Mouse (Mus musculus) kidney, postnatal 10 days (tissue): ENCODE measurements around the gene Zfp771.
A peak's percentile ranks its signal among the peaks of the same experiment; 100 is the strongest.

ENCODE experiments used
- DNase-seq: peaks from one replicate; pipeline ENCODE4 v3.0.0; 2021; ENCODE audit warnings: mixed read lengths

The Zfp771 gene

DNA sequence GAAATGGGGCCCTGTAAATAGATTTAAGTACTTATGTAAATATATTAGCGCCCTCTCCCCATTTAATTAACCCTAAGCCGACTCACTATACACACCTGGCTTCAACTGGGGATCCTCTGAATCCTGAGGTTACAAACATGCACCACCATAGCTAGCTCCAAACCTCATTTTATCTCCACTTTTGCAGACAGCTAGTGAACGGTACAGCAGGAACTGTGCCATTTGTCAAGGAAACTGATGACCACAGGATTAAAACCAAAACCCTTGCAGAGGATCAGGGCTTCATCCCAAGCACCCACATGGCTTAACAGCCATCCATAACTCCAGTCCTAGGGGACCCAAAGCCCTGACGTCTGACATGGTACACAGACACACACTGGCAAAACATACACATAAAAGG, 10.9 kb downstream of the Zfp771 start:
- no peak for DNase-seq

DNA sequence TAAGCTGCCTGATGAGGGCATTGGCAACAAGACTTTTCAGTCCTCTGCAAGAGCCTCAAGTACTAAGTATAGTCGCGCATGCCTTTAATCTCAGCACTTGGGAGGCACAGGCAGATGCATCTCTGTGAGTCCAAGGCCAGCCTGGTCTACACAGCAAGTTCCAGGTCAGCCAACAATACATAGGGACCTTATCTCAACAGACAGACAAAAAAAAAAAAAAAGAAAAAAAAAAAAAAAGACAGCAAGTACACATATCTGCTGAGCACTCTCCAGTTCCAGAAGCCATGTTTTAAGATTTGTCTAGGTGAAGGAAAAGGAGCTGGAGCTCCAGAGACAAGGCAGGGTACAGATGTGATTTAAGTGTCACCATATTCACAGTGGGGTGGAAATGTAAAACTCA, 11.9 kb downstream of the Zfp771 start:
- DNase-seq = no peak

DNA sequence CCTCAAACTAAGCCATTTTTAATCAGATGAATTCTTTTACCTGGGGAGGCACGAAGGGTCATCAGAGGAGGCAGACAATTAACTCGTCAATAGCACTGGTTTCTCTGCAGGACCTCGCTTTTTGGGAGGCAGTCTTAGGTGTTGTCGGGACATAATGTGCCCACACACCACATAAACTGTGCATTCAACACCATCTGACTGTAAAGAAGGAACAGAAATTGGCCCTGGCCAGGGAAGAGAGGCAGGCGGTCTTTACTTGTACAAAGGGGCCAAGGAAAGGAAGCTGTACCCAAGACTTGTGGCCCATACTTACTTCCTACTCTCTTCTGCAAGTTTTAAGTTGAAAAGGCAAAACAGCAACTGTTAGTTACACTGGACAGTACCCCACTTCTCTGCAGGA, 12.4 kb downstream of the Zfp771 start:
- no peak for DNase-seq

- DNase-seq = no peak
These were observed 15.3 kb downstream of the Zfp771 start for GRCm38 (mm10) chr7:127259186-127259905.

DNA sequence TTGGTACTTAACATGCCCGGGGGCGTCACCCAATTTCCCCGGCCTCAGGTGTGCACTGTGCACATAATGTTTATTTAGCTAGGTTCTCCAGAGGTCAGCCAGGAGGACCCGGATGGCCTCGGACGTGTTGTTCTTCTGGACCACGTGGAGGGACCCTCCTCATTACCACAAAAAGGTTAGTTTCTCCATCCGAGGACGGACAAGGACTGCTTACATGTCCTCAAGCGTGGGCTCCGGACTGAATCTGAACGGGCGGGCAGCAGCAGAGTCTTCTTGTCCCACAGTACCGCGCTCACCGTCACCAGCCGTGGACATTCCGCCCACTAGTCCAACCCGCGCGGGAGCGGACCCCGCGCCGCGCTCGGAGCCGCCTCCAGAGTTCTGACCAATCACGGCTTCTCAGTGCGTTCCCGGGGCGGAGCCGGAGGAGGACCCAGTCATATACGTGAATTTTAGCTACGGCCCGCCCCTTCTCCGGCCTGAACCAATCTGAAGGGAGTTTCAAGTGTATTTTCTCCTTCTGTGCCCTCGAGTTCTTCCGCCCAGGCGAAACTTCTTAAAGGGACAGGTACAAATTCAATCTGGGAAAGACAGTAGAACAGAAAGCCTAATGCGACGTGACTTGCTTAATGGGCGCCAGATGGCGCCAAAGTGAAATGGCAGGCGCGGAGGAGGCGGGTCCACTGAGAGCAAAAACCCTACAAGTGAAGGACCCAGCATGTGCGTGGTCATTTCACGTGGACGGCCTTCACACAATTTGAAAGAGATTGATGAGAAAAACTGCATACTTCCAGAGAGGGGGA, 16.4 kb downstream of the Zfp771 start, which contains the start of gene Dctpp1:
TSS of gene Dctpp1 (minus strand) at position 401 of the 803 bp plus-strand sequence.
- DNase-seq = peak; percentile 98

- peak; percentile 31 for DNase-seq
These were observed 18.3 kb downstream of the Zfp771 start for GRCm38 (mm10) chr7:127262218-127262961.

- no peak for DNase-seq
These were observed 19.5 kb downstream of the Zfp771 start for GRCm38 (mm10) chr7:127263526-127263925.

- no peak for DNase-seq
These were observed 26.2 kb downstream of the Zfp771 start for GRCm38 (mm10) chr7:127270256-127270655.

- DNase-seq = no peak
These were observed 26.6 kb downstream of the Zfp771 start for GRCm38 (mm10) chr7:127270666-127271065.

- no peak for DNase-seq
These were observed 27.0 kb downstream of the Zfp771 start for GRCm38 (mm10) chr7:127271093-127271492.

GRCm38 (mm10) chr7:127272566-127272965, 28.5 kb downstream of the Zfp771 start:
- DNase-seq = no peak

DNA sequence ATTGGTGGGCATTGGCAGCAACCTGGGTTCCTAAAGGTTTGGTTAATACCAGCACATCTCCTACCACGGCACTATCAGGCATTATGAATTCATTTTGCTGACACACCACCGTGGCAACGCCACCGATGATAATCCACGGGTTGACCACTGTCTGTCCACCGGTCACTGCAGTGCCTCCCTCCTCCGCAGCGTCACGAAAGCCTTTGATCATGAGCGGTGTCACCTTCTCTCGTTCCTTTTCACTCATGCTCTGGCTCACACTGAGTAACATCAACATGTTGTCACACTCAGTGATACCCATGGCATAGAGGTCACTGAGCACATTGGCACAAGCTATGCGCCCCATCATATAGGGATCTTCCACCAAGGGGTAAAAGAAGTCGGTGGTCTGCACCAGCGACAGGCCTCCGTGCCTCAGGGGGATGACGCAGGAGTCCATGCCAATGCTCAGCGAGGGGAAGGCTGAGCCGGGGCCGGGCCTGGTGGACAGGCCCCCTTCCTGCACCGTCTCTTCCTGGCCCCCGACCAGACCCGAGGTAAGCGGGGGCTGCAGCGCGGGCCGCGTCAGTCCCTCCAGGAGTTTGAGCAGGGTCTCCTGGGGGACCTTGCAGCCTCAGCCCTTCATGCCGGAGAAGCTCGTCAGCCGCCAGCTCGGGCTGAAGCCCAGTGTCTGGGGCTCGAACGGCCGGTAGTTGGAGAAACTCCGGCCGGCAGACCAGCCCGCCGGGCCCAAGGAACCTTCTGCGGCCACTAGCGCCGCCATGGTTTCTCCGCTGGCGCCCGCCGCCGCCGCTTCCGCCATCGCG, 29.2 kb downstream of the Zfp771 start:
- DNase-seq = peak; percentile 67

DNA sequence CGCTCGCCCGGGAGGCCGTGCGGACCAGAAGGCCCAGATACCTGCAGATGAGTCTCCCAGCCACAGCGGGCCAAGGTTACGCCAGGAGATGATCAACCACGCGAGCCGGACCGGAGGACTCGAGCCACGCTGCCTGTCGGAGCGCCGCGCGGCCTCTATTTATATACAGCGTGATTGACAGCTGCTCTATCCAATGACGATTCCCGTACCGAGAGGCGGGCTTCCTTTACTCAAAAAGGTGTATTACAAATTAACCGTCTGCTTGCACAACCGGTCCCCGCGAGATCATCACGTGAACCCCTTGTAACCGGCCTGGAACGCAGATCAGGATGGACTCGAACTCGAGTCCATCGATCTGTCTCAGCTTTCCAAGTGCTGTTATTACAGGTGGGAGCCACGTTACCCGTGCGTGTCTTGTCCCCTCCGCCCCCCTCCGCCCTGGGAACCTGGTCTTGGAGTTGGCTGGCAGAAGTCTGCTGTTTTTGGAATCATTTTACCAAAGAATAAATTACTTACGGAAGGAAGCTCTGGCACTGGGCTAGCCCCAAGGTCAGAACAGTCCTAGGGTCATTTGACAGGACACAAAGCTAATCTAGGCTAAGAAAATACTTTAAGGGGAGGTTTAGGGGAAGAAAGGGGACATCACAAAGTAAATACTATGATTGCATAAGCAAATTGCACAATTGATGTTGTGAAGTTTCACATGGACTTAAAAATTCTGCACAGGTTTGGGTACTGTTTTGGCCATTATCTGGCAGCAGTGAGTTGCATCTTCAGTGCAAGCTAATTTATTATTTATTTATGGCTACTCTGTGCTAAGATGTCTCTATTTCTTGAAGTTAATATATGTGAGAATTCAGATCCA, 30.1 kb downstream of the Zfp771 start, which contains the start of gene Sephs2:
TSS of gene Sephs2 (minus strand) at position 131 of the 865 bp plus-strand sequence.
- DNase-seq = peak; percentile 96

- DNase-seq = peak; percentile 45
These were observed 32.5 kb downstream of the Zfp771 start for GRCm38 (mm10) chr7:127276519-127276961.

DNA sequence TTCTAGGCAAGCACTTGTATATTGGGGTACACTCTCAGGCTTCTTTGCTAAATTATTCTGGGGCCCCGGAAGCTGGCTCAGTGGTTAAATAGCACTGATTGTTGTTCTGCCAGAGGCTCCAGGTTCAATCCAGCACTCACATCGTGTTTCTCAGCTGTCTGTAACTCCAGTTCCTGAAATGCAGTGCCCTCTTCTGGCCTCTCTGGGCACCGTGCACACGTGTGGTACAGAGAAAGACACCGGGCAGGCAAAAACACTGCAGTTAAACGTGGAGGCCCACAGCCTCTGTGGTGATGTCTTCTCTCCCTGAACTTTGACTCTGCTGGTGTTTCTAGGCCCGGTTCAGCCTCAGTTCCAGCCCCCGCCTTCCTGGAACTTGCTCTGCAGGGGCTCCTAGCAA, 34.2 kb downstream of the Zfp771 start:
- peak; percentile 75 for DNase-seq

DNA sequence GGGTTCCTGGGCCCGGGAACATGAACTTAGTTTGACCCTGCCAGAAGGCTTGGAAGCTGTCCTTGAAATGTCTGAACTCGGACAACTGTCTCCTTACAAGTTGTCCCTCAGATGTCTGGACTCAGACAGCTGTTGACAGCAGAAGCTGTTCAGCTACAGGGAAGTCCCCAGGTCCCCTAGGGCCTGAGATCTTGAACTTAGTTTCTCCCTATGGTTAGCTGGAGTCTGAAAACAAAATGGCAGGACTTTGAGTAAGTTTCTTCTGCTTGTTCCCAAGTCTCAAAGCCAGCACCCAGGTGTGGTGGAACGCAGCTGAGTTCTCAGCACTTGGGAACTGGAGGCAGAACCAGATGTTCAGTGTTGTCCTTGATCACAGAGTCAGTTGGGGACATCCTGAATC, 36.0 kb downstream of the Zfp771 start:
- no peak for DNase-seq

DNA sequence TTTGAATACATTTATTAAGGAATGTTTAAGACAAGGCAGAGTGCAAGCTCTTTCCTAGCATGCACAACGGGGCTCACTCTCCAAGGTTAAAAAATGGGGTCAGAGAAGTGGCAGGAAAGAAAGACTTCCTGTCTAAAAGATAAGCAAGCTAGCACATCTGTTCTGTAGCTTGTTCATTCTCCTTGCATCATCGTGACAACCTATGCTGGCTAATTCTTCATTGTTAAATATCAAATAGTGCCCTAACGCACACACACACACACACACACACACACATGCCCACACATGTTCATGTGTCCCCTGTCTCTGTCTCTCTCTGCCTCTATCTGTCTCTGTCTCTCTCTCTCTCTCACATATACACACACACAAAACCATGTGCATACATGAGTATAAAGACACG, 37.0 kb downstream of the Zfp771 start:
- no peak for DNase-seq

DNA sequence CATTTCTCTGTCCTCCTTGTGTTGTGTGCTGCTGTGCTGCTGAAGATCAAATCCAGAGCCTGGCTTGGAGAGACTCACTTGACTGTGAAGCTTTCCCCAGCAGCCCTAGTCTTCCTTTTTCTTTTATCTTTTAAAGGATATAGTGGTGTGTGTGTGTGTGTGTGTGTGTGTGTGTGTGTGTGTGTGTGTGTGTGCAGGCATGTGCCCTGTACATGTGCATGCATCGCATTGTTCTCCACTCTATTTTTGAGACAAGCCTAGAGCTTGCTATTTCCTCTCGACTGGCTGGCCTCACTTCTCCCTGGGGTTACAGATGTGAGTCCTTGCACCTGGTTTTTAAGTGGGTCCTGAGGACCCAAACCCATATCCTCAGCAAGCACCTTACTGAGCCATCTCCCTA, 38.1 kb downstream of the Zfp771 start:
- no peak for DNase-seq

- no peak for DNase-seq
These were observed 41.1 kb downstream of the Zfp771 start for GRCm38 (mm10) chr7:127285154-127285553.

GRCm38 (mm10) chr7:127287940-127288339, 43.9 kb downstream of the Zfp771 start:
- no peak for DNase-seq

DNA sequence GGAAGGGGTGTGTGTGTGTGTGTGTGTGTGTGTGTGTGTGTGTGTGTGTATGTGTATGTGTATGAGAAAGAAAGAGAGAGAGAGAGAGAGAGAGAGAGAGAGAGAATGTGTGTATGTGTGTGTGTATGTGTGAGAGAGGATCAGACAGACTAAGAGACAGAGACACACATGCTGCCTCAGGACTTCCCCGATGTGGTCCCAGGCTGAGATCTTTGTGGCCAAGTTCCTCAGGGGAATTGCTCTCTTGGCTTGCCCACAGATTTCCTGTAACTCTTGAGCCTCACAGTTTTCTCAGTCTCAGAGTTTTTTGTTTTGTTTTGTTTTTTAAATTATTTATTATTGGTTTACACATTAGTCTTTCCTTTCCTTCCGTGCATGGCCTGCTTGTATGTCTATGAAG, 45.2 kb downstream of the Zfp771 start:
- no peak for DNase-seq
